Mouse (Mus musculus) testis, adult 2 months (tissue): ENCODE measurements around the gene Fsd1.

Experiments
- CTCF ChIP-seq: fragments of 200-500 bp; IDR thresholded peaks from 2 replicates; pipeline ENCODE4 v1.5.1; 2012; ENCODE audit warnings: low read depth, mild to moderate bottlenecking, inconsistent platforms, low read length, moderate library complexity; ENCODE audit not compliant: control insufficient read depth, insufficient read depth, insufficient replicate concordance
- POLR2A ChIP-seq: fragments of 200-500 bp; IDR thresholded peaks from 2 replicates; pipeline ENCODE4 v1.6.1; 2012; ENCODE audit warnings: low read depth, mild to moderate bottlenecking, inconsistent platforms, low read length, moderate library complexity; ENCODE audit not compliant: control insufficient read depth

DNA sequence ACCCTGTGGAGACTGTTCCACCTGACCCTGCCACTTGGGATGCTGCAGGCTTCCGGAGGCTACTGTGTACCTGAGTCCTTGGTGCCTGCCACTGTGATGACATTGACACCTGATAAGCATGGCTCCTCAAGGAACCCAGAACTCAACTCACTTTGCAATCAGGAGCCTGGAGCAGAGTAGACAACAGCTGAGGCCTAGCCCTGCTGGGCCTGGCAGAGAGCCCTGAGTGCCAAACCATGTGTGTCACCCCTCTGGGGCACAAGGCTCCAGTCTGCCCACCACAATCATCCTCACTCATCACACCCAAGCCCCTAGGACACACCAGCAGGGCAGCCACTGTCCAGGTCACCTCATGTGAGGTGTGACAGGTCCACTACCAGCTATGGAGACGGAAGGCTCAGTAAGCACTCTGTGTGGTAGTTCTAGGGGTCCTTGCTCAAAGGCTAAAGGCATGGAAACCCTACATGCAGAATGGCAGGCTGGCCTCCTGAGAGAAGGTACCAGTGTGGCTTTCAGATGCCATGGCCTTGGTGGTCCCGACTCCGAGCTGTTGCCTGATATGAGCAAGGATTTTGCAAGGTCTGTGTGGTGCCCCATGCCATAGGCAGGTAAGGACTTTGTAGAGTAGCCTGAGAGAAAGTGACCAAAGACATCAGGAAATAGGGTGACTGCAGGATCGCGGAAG lies 34.2 kb downstream of the Fsd1 start:
- no peak for TF ChIP-seq POLR2A
- TF ChIP-seq CTCF: no peak
